Mouse (Mus musculus) ES-E14 (cell line): ENCODE measurements around the gene Fastkd1.

Experiments
- HCFC1 ChIP-seq: IDR thresholded peaks from 2 replicates; pipeline ENCODE4 v1.6.1; 2012; ENCODE audit warnings: low read length, inconsistent platforms, borderline replicate concordance; ENCODE audit not compliant: insufficient read depth
- ZC3H11A ChIP-seq: IDR thresholded peaks from 2 replicates; pipeline ENCODE4 v1.6.1; 2012; ENCODE audit warnings: low read depth, mild to moderate bottlenecking, inconsistent platforms, low read length, borderline replicate concordance

DNA sequence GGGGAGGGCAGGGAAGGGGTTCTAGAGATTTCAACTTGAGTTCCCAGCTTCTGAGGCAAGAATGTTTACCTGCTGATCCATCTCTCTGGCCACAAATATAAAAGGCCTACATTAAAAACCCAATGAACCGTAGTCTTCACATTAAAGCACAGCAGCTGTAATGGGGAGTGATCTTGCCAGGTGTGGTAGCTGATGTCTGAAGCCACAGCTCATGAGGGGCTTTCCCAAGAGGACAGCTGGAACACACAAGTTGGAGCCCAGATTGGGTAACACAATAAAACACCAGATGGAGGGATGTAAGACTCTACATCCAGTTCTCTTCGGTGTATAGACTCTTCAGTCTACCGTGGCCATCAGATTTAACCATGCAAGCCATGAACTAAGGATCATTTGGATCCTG is 28.8 kb downstream of the Fastkd1 start:
- no peak for TF ChIP-seq HCFC1
- TF ChIP-seq ZC3H11A = no peak
